Mouse (Mus musculus): ENCODE results near the gene Sgce.
A peak's percentile ranks its signal among the peaks of the same experiment; 100 is the strongest.
"Not testable (repeated sequence)": the region's sequence is repeated elsewhere in the genome, so short reads cannot be mapped to it uniquely, and the experiment has no call there.

The Sgce gene

DNA sequence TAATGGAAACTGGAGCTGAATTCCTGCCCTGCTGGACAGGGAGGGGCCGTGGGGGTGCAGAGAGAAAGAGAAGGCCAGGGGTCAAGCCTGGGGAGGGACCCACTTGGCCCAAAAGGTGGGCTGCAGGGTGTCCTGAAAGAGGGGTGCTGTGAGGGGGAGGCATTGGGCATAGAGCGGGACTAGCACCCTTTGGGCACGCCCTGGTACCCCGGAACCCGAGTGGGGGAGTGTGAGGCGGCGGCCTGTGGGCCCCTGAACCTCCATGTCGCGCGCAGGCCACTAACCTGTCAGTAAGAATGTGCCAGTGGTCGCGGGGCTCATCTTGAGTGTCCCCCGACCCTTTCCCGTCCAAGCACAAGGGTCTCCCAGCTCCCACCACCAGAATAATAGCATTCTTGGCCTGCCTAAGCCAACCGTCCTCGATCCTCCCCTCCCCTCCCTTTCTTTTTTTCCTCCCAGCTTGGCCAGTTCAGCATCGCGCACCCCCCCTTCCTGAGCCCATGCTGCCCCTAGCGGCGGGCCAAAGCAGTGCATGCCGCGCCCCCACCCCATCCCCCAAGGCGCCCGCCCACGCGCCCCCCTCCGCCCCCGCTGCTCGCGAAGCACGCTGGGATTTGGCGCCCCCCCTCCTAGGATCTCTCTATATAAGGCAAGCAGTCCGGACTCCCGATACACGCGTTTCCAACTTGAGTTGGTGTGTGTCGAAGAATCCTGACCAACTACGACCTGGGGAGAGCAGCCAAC lies at the start of gene Sgce, which contains the start of gene Peg10:
Gene Sgce (minus strand): TSS at position 512 of the 744 bp plus-strand sequence.
Gene Peg10 (plus strand): TSS at position 611 of the 744 bp plus-strand sequence.
- DNase-seq, result peak; percentile 87

DNA sequence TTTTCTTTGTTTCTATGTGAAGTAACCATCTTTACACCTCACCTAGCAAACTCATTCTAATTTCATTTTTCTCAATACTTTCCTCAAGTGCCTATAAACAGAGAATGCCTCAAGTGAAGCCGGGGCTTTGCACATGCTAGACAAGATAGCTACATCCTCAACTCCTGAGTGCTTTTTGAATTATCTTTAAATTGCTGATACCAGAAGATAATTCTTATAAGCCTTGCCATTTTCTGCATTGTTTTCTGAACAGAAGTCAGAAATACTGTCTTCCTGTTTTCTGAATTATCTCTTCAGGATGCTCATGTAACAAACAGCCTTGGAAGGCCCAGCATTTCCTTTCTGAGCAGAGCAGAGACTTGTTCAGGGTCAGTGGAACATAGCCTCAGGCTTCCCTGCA lies 49.3 kb upstream of the Sgce start:
- DNase-seq, result no peak

DNA sequence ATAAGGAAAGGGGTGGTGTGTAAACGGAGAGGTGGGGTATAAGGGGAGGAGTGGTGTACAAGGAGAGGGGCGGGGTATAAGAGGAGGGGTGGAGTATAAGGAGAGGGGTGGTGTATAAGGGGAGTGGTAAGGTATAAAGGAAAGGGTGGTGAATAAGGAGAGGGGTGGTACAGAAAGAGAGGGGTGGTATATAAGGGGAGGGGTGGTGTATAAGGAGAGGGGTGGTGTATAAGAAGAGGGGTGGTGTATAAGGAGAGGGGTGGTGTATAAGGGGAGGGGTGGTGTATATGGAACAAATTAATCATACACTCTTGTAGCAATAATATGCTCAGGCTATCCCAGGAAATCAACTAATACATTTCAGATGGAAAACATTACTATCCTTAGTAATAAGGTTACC lies 15.2 kb upstream of the Sgce start:
- DNase-seq, result peak; percentile 14

DNA sequence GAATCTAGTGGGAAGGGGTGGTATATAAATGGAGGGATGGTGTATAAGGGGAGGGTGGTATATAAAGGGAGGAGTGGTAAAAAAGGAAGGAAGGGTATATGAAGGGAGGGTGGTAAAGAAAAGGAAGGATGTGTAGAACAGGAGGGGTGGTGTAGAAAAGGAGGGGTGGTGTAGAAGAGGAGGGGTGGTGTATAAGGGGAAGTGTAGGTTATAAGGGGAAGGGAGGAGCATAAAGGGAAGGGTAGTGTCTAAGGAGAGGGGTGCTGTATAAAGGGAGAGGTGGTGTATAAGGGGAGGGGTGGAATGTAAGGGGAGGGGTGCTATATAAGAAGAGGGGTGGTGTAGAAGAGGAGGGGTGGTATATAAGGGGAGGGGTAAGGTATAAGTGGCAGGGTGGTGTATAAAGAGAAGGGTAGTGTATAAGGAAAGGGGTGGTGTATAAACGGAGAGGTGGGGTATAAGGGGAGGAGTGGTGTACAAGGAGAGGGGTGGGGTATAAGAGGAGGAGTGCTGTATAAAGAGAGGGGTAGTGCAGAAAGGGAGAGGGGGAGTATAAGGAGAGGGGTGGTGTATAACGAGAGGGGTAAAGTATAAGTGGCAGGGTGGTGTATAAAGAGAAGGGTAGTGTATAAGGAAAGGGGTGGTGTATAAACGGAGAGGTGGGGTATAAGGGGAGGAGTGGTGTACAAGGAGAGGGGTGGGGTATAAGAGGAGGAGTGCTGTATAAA lies 14.6 kb upstream of the Sgce start:
- not testable (repeated sequence) for DNase-seq

DNA sequence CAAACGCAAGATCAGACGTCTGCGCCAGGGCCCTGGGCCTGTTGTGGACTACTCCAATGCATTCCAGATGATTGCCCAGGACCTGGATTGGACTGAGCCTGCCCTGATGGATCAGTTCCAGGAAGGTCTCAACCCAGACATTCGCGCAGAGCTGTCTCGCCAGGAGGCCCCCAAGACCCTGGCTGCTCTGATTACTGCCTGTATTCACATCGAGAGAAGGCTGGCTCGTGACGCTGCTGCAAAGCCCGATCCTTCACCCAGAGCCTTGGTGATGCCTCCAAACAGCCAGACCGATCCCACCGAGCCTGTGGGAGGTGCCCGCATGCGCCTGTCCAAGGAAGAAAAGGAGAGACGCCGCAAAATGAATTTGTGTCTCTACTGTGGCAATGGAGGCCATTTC lies 7.9 kb upstream of the Sgce start:
- no peak for DNase-seq

DNA sequence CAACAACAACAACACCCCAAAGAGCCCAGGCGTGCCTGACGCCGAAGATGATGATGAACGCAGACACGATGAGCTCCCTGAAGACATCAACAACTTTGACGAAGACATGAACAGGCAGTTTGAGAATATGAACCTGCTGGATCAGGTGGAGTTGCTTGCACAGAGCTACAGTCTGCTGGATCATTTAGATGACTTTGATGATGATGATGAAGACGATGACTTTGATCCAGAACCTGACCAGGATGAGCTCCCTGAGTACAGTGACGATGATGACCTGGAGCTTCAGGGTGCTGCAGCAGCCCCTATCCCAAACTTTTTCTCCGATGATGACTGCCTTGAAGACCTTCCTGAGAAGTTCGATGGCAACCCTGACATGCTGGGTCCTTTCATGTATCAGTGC lies 7.3 kb upstream of the Sgce start:
- no peak for DNase-seq

DNA sequence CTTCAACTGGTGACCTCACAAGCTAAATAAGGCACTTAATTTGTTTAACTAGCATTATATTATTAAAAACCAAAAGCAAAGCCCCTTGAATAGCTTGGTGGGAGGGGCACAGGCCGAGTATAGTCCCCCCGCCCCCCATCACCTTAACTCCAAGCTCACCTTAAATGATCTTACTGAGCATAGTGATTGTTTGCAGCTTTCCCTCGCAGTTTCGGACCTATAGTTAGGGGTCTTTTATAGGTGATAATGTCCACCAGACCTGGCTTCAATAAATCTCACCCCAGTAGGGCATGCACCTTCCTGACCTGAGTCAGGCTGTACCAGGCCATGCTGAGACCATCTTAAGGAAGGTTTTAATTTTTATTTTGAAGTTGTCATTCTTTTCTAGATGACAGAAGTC lies 4.3 kb upstream of the Sgce start:
- DNase-seq, result no peak

DNA sequence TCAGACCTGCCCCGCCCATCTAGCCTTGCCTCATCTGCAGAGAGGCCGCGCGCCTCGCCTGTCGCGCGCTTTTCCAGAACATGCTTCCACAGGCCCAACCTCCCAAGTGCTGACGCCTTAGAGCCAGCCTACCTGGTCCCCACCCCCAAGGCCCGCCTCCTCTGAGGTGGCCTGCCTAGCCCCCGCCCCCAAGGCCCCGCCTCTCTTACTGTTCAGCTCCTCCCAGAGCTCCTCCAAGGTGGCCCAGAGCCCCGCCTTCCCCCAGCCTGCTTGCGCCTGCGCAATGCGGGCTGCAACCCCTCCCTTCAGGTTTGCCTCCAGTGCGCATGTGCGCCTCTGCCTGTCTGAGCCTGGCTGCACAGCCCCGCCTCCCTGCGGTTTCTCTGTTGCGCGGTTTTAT lies 2.1 kb upstream of the Sgce start:
- DNase-seq, result peak; percentile 94

DNA sequence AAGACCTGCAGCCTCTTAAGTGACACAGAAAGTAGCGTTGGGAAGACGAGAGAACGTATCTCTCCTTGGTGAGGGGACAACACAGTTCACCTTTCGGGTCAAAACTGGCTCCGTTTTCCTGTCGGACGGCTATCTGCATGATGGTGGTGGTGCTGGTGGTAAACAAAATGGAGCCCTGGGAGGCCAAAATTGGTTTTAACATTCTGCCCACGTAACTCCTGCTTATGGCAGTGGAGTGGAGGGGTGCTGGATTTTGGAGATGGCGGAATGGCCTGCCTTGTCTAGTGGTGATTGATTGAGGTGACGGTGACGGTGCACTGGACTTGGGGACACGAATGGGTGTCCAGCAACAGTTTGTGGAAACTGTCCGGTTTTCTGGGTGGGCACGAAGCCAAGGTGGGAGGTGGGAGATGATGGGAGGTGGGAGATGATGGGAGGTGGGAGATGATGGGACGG lies 1.5 kb upstream of the Sgce start:
- DNase-seq, result peak; percentile 56

DNA sequence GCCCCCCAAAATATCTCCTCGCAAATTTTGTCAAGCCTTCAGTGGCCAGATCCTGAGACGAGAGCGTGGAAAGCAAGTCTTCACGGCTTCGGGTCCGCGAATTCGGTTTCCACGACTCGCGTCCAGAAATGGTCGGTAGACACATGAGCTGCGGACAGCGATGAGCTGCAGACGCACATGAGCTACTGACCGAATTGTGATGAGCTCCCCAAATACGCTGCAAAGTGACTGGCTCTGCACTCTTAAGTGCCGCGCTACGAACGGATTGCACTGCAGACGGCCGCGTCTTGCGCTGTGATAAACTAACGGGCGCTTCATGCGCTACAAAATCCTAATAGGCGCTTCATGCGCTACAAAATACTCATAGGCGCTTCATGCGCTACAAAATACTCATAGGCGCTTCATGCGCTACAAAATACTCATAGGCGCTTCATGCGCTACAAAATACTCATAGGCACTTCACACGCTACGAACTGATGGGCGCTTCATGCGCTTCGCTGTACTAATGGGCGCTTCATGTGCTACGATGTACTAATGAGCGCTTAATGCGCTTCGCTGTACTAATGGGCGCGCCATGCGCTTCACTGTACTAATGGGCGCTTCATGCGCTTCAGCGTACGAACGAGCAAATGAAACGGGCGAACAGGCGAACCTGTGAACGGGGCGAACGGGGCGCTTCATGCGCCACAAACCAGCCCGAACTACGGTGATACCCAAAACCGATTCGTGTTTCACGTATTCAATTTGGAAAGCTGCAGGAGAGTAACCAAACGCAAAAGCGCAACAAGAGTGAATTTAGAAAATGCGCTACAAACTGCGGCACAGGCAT lies 884 bp upstream of the Sgce start:
- peak; percentile 83 for DNase-seq

DNA sequence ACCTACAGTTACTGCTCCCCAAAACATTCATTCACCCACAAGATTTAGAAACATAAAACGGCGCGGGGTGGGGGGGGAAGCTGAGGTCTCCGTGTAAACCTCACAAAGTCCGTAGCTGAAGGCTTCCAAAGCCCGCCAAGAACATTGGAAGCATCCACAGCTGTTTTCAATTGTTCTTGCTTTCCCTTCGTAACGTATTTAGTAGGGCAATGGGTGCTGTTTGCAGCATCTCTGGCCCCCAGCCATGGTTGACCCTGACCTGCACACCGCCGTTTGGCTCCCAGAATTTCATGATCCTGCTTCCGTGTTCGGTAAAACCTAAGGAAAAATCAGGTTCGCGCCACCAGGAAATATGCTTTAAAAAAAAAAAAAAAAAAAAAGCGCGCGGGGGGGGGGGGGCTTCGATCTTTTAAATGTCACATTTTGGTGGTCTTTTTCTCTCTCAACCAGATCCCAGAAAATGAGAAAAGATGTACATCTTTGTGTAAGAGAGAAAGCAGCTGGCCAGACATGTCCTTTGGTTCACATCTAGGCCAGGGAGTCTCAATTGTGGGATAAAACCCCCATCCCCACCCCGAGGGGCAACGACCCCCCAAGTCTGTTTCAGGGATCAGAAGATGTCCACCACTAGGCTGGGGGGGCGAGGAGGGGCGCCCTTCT lies 841 bp downstream of the Sgce start:
- DNase-seq, result peak; percentile 38

DNA sequence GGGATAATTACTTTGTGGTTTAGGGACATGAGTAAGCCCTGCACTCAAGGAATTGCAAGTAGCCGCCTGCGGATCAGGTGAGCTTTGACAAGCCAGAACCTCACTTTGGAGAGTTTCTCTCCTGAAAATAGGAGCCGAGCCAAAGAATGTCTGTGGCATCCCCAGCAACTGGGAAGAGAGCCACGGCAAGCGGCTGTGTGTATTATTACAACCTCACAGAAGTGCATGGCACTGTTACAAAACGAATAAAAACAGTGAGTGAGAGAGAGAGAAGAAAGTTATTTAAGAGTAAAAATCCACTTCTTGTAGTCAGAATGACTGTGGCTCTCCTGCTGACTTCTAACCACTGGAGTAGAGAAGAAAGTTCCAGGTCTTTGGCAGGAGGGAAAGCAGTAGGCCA lies 6.5 kb downstream of the Sgce start:
- no peak for DNase-seq

DNA sequence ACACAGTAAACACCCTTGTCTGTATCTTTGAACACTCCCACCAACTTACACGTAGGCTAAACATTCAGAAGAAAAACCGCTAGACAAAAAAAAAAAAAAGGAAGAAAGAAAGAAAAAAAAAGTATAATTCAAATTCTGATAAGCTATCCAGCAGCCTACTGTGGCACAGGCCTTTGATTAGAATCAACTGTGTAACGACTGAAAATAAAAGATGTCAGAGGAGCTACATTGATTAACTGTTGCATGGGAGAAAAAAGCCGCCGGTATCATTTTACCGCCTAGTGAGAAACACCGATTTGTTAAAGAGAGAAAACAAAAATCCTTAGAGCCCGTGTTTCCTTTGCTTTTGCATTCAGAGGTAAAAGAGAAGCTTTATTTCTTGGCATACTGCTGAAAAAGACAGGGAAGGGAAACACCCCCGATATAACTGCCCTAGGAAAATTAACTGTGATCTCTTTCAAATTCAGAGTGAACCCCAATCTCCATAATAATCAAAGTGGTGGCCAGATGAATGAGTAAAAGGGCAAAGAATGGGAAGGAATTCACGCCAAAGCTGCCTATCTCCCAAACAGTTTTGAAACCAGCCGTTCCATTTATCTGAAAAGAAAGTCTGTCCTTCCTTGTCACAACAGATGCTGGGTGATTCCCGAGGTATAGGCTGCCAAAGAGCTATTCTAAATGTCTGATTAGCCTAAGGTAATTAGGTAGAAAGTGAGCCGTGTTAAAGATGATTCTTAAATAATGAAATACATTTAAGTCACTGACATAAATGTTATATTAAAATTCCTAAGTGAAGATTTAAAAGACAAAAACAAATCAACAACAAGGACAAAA lies 7.3 kb downstream of the Sgce start:
- DNase-seq, result no peak

DNA sequence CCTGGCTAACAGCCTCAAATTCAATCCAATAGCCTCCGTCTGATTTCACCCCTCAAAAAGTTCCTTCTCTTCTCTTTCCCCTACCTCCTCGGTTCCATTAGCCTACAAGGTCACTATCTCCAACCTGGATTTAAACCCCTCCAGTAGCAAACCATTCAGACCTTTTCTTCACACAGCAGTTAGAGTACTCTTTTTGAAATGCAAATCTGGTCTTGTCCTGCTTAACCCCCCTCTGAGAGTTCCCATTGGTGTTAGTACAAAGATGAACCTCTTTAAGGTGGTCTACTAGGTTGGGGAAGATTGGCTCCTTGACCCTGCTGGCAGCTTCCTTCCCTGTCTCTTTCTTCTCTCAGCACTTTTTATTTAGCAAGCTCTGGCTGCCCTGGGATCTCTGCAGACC lies 8.3 kb downstream of the Sgce start:
- no peak for DNase-seq

DNA sequence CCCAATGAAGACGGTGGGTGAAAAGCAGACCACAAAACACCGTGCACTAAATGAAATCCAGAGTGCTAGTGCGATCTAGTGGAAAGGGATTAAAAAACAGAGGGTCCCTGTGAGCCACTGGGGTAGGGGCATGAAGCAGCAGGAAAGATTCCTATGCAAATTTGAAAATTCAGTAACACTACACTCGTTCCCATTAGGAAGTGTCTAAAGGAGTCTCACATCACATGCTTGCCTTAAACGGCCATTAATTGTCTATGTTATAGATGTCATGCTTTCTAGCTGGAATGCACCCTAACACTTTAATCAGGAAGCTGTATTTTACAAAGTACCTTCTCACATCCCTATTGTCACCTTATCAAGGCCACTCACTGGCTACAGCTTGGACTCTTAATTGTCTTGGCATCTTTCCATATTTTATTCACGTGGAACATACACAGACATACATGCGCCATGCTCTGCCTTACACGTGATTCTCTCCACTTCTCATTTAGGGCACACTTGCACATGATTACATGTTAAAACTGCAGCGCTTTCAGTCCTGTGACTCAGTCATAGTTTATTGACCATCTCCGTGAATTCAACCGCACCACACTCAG lies 8.9 kb downstream of the Sgce start:
- DNase-seq, result peak; percentile 58

DNA sequence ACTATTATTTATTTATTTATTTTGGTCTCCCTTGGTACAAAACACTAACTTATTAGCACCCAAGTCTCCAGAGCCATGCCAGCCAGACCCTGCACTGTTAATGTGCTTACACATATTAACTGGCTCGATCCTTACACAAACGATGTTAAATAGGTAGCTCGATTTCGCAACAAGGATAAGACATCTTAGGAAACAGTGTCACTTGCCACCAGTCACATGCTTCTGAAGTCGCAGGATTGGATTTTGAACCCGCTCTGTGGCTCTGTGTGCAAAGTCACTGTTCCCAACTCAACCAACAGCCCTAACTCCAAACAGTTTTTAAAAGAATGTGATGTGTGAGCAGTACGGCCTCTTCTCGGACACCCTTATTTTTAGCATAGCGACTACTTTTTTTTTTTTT lies 10.6 kb downstream of the Sgce start:
- DNase-seq, result no peak

DNA sequence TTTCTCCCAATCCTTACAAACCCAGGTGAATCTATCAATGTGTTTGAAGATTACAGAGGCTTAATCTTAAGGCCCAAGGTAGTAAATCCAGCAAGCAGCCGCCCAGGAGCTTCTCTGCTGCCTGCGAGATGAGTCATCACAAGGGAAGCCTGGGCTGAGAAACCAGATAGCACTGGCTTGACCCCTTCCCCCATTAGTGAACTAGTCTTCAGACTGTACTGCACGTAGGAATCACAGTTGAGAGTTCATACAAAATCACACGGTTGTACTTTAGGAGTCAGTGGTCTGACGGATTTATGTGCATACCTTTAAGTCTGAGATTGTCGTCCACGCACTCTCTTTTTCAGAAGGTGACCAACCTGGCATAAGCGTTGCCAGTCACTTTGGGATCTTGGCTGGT lies 13.8 kb downstream of the Sgce start:
- DNase-seq, result no peak

DNA sequence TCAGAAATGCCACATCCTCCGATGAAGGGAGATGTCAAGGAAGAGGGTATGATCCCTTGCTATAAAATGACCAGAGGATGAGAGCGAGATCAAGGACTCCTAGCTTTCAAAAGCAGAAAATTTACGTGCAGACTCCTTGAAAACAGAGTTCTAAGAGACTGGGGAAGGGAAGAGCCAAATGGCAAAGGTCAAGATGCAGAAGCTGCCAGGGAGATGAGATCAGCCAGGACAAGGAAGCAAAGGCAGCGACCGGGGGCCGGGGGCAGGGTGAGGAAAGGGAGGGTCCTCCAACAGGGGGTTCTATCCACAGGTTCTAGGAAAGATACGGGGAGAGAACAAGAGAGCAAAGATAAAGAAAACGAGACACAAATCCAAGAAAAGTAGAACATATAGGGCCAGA lies 15.3 kb downstream of the Sgce start:
- no peak for DNase-seq

DNA sequence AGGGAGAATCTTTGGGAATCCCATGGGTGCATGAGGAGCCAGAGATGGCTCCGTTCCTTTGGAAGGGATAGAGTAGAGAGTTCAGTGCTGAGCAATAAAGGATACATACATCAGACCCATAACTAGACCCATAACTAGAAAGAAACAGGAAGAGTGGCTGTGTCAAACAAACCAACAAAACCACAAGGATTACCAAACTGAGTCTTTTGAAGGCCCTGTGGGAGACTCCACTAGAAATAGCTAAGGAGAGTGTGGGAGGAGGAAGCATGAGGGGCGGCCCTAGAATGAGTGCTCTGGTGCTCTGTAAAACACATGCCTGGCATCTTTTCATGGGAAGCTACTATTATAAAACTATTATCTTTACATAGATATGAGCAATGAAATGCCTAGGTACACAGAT lies 18.7 kb downstream of the Sgce start:
- DNase-seq, result no peak

DNA sequence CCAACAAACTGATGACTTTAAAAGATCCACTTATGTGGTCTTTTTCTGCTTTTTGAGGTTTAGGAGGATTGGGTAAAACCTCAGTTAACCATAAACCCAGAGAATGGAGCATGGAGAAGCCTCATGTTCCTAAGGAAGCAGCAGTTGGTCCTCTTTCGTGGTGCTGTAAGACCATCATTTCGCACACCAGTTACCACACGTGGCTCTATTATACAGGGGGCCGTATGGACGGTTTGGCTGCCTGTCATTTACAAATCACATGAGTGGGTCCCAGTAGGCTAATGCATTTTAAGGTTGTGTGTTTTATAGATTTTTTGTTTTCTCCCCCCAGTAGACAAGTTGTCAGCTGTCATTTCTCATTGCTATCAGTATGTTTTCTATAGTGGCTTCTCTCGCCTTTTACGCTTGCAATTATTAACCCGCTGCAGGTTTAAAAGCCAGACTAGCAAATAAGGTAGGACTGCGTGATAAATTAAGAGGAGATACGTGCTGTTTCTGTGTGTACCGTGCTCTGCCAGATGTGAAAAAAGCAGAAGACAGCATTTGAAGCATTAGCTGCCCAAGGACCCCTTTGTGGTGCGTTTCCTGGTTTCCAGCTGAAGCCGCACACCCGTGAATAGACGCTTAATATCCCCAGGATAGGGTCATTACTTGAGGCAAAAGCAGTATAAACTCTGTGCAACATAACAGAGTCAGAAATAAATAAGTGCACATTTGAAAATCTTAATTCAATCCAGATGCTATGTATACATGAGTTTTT lies 22.8 kb downstream of the Sgce start:
- peak; percentile 26 for DNase-seq

DNA sequence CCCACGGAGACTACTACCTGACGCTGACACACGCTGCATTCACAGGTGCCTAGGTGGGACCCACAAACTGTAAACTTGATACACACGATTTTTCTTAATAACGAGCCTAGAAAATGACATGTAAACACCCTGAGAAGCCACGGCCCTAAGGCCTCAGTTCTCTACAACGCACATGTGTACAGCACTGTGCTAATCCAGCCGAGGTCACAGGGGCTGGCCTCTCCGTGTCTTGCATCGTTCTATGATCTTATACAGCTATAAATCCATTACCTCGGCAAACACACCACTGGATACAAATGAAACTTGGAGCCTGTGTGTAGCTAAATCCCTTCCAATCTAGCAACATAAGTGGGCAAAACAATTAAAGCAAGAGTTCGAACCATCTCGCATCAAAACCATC lies 24.3 kb downstream of the Sgce start:
- DNase-seq, result no peak

Measured in retina, postnatal 1 day (tissue).